Mouse (Mus musculus) erythroblast, embryonic 14.5 days (primary cell): Measurements from ENCODE around the gene Lipf.

Experiments
- GATA1 ChIP-seq: IDR thresholded peaks from 2 replicates; pipeline ENCODE4 v1.6.1; 2012; ENCODE audit warnings: low read length, inconsistent platforms, mixed read lengths
- TAL1 ChIP-seq: IDR thresholded peaks from 3 replicates; pipeline ENCODE4 v1.6.1; 2012; ENCODE audit warnings: low read length, inconsistent platforms, mixed read lengths

DNA sequence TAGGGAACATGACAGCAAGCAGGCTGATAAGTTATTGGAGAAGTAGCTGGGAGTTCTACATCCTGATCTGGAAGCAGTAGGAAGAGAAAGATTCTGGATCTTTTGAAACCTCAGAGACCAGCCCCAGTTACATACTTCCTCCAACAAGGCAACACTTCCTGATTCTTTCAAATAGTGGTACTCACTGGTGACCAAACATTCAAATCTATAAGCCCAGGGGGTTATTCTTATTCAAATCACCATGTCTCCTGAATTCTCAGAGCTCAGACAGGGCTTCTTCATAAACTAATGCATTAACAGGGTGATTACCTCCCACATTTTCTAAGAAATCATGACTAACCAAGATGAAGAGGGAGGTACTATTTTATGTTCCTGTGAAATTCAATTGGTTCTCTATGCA lies 36.9 kb upstream of the Lipf start:
- TF ChIP-seq TAL1 (no peak), GATA1 (no peak)
